Mouse (Mus musculus) intestine, embryonic 14.5 days (tissue): ENCODE measurements at regions not wholly inside any gene's neighbourhood (a gene's known extent, or its start where the extent isn't known, plus 50 kb on each side); places are given as distances from the start of the nearest gene placed in this dataset.

ENCODE experiments used
- ATAC-seq: fragments of 200-750 bp; cut with Nextera tagmentation; replicated peaks from 2 replicates; pipeline ENCODE4 v1.8.0; 2017; ENCODE audit warnings: low read depth, moderate number of reproducible peaks, moderate TSS enrichment, moderate library complexity; ENCODE audit not compliant: low FRiP score, low TSS enrichment
- DNase-seq: peaks from one replicate; pipeline ENCODE4 v3.0.0-alpha.2; 2018; ENCODE audit warnings: low spot score
- H3K27ac ChIP-seq: fragments of 300-500 bp; sonication (generic); 2 replicates; pipeline ENCODE4 v1.5.1; 2014; ENCODE audit warnings: low read depth, mild to moderate bottlenecking, control low read depth
- H3K27me3 ChIP-seq: fragments of 300-500 bp; sonication (generic); replicated peaks from 2 replicates; pipeline ENCODE4 v1.6.1; 2014; ENCODE audit warnings: low read length, control low read depth; ENCODE audit not compliant: control insufficient read depth, insufficient read depth
- H3K36me3 ChIP-seq: fragments of 300-500 bp; sonication (generic); 2 replicates; pipeline ENCODE4 v1.6.1; 2014; ENCODE audit warnings: low read length, control low read depth; ENCODE audit not compliant: control insufficient read depth, insufficient read depth
- H3K4me1 ChIP-seq: fragments of 300-500 bp; sonication (generic); replicated peaks from 2 replicates; pipeline ENCODE4 v1.6.1; 2014; ENCODE audit warnings: low read length, control low read depth, mixed read lengths; ENCODE audit not compliant: control insufficient read depth, insufficient read depth
- H3K4me2 ChIP-seq: fragments of 300-500 bp; sonication (generic); 2 replicates; pipeline ENCODE4 v1.6.1; 2014; ENCODE audit warnings: low read length
- H3K4me3 ChIP-seq: fragments of 300-500 bp; sonication (generic); 2 replicates; pipeline ENCODE4 v1.5.1; 2014; ENCODE audit warnings: low read depth, low read length, control low read depth, mixed read lengths
- H3K9ac ChIP-seq: fragments of 300-500 bp; sonication (generic); 2 replicates; pipeline ENCODE4 v1.6.1; 2014; ENCODE audit warnings: mild to moderate bottlenecking, low read length
- H3K9me3 ChIP-seq: fragments of 300-500 bp; sonication (generic); 2 replicates; pipeline ENCODE4 v1.6.1; 2016; ENCODE audit warnings: low read length, control low read depth; ENCODE audit not compliant: control insufficient read depth
- WGBS: fragments of 180-500 bp; shearing (Covaris S2); extraction: QIAGEN DNeasy Blood & Tissue Kit; methylation state at CpG from one replicate; pipeline ENCODE4 v1.1.7; 2014; 5-methylcytosine and 5-hydroxymethylcytosine counted together

GRCm38 (mm10) chr1:90440638-90441037 lies 162.1 kb upstream of the Cops8 start:
- H3K27me3 ChIP-seq: no peaks in the 10 kb centered on the region
- no peak for DNase-seq
- H3K27ac ChIP-seq: no peak overlapping the region
- WGBS: 23% methylated on average over 1 of the region's 1 CpGs
- H3K4me1 ChIP-seq: peaks cover 12% of the 10 kb centered on the region; the same call in 1 of the 2 replicates
- no peak overlapping the region for H3K4me2 ChIP-seq
- H3K9ac ChIP-seq: no peak overlapping the region
- no peak for ATAC-seq
- H3K4me3 ChIP-seq: no peak overlapping the region
- H3K9me3 ChIP-seq: no peaks in the 10 kb centered on the region
- H3K36me3 ChIP-seq: no peaks in the 10 kb centered on the region

DNA sequence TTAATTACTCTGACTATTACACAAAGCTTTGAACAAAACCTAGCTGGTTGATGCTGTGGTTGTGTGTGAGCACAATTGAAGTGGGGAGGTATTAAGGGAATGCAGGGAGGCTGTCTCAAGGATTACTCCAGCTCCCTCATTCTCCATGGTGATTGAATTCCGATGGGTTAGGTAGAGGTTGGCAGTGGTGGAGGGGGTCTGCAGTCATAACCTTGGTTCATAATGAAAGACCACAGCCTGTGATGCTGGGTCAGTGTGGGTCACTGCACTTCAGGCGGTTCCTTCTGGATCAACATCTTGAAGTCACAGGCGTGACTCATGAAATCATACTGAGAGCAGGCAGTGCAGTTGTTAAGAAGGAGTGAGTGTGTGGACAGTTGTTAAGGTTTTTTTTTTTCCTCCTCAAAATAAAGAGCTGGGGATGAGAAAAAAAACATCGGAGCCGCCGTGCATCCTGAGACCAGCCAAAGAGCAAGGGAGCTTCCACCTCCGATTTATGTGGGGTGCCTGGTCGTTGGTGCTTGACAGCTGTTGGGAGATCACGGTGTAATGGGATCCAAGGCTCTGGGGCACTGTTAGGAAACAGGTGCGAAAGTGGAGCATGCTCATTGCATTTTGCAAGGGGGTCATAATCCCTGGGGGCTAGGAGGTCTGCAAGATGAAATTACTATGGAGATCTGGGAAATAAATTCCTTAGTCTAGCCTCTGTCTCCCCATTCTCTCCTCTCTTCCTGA lies 161.5 kb upstream of the Cops8 start:
- H3K27ac ChIP-seq: no peak overlapping the region
- no peak overlapping the region for H3K9ac ChIP-seq
- 60% methylated on average over 10 of the region's 10 CpGs for WGBS
- no peak overlapping the region for H3K4me3 ChIP-seq
- H3K27me3 ChIP-seq: no peaks in the 10 kb centered on the region
- H3K4me2 ChIP-seq: no peak overlapping the region
- H3K36me3 ChIP-seq: no peaks in the 10 kb centered on the region
- no peaks in the 10 kb centered on the region for H3K9me3 ChIP-seq
- H3K4me1 ChIP-seq: peaks cover 12% of the 10 kb centered on the region; the same call in 1 of the 2 replicates
- ATAC-seq (no peak), DNase-seq (no peak)

GRCm38 (mm10) chr1:90442250-90443240 lies 160.2 kb upstream of the Cops8 start:
- H3K9me3 ChIP-seq: no peaks in the 10 kb centered on the region
- no peaks in the 10 kb centered on the region for H3K36me3 ChIP-seq
- no peak overlapping the region for H3K27ac ChIP-seq
- WGBS: 42% methylated on average over 19 of the region's 19 CpGs
- H3K4me1 ChIP-seq: peaks cover 12% of the 10 kb centered on the region; the same call in 1 of the 2 replicates
- no peaks in the 10 kb centered on the region for H3K27me3 ChIP-seq
- no peak overlapping the region for H3K4me3 ChIP-seq
- DNase-seq: no peak
- H3K9ac ChIP-seq: no peak overlapping the region
- no peak for ATAC-seq
- no peak overlapping the region for H3K4me2 ChIP-seq

DNA sequence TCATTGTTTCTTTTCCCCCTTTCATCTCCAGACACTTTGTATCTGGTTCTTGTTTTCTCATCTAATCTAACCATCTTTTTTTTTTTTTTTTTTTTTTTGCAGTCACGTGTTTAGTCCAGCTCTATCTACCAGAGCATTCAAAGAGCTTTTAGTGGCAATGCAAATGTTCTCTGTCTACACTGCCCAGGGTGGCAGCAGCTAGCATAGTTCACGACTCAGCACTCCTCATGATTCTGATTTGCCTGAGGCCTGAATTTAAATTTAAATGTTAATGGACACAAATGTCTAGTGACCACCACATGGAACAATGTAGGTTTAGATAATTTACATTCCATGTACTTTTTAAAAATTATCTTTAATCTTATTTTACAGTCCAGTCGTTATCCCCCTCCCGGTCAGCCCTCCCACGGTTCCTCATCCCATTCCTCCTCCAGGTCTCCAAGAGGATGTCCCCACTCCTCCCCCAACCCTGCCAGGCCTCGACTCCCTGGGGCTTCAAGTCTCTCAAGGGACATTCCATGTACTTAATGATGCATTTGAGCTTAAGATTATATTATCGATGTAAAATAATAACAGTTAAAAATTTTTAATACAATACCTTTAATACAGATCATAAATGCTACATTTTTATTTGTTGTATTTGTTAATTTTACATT lies 153.1 kb upstream of the Cops8 start:
- Histone ChIP-seq H3K9ac (no peak overlapping the region), H3K4me1 (0 out of 2 replicates have a peak, but pooled peaks cover 4% of the 10 kb centered on the region), H3K4me3 (no peak overlapping the region), H3K9me3 (no peaks in the 10 kb centered on the region), H3K4me2 (no peak overlapping the region), H3K27ac (no peak overlapping the region), H3K27me3 (no peaks in the 10 kb centered on the region), H3K36me3 (no peaks in the 10 kb centered on the region)
- DNase-seq: no peak
- 57% methylated on average over 7 of the region's 7 CpGs for WGBS
- ATAC-seq: no peak

- H3K27ac ChIP-seq: no peak overlapping the region
- WGBS: 52% methylated on average over 6 of the region's 6 CpGs
- DNase-seq: no peak
Measured at GRCm38 (mm10) chr1:90451942-90452557, 150.7 kb upstream of the Cops8 start.

GRCm38 (mm10) chr1:90454263-90454662 lies 148.5 kb upstream of the Cops8 start:
- no peaks in the 10 kb centered on the region for H3K36me3 ChIP-seq
- ATAC-seq (no peak), DNase-seq (no peak)
- H3K4me1 ChIP-seq: 0 out of 2 replicates have a peak, but pooled peaks cover 4% of the 10 kb centered on the region
- H3K27me3 ChIP-seq: no peaks in the 10 kb centered on the region
- H3K4me2 ChIP-seq: no peak overlapping the region
- WGBS: 57% methylated on average over 7 of the region's 7 CpGs
- H3K27ac ChIP-seq: no peak overlapping the region
- no peaks in the 10 kb centered on the region for H3K9me3 ChIP-seq
- H3K9ac ChIP-seq: no peak overlapping the region
- no peak overlapping the region for H3K4me3 ChIP-seq

More at GRCm38 (mm10) chr1:90451942-90452557, 150.7 kb upstream of the Cops8 start:
- H3K4me1 ChIP-seq: 0 out of 2 replicates have a peak, but pooled peaks cover 4% of the 10 kb centered on the region
- no peak for ATAC-seq
- no peaks in the 10 kb centered on the region for H3K36me3 ChIP-seq
- no peaks in the 10 kb centered on the region for H3K27me3 ChIP-seq
- no peak overlapping the region for H3K9ac ChIP-seq
- H3K4me3 ChIP-seq: no peak overlapping the region
- no peak overlapping the region for H3K4me2 ChIP-seq
- H3K9me3 ChIP-seq: no peaks in the 10 kb centered on the region

- Histone ChIP-seq H3K4me3 (no peak overlapping the region), H3K27me3 (no peaks in the 10 kb centered on the region), H3K9me3 (no peaks in the 10 kb centered on the region), H3K9ac (no peak overlapping the region), H3K36me3 (no peaks in the 10 kb centered on the region), H3K4me1 (0 out of 2 replicates have a peak, but pooled peaks cover 4% of the 10 kb centered on the region), H3K27ac (no peak overlapping the region), H3K4me2 (no peak overlapping the region)
- ATAC-seq (no peak), DNase-seq (no peak)
- 28% methylated on average over 9 of the region's 9 CpGs for WGBS
Measured at GRCm38 (mm10) chr1:90457396-90457795, 145.4 kb upstream of the Cops8 start.

DNA sequence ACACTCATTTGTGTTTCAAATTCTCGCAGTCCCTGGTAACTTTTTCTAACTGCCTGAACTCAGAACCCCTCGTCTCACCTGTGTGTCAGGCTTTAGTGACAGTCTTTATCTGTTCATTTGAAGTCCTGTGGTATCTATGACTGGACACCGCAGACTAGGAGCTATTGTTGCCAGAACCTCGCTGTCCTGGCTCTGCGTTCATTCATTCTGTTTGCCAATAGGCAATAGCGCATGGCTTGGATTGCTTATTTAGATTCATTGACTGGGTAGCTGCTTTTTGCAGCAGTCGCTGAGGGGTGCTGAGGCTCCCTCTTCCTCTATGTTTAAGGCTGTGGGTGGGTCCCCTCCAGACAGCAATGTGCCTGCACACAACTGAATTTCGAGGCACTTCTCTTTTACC lies 144.6 kb upstream of the Cops8 start:
- no peak overlapping the region for H3K27ac ChIP-seq

More for the DNA sequence above, 144.6 kb upstream of the Cops8 start:
- H3K9ac ChIP-seq: no peak overlapping the region
- WGBS: 79% methylated on average over 8 of the region's 8 CpGs
- no peaks in the 10 kb centered on the region for H3K36me3 ChIP-seq
- H3K27me3 ChIP-seq: no peaks in the 10 kb centered on the region
- ATAC-seq (no peak), DNase-seq (no peak)
- no peaks in the 10 kb centered on the region for H3K9me3 ChIP-seq
- H3K4me3 ChIP-seq: no peak overlapping the region
- 0 out of 2 replicates have a peak, but pooled peaks cover 4% of the 10 kb centered on the region for H3K4me1 ChIP-seq
- H3K4me2 ChIP-seq: no peak overlapping the region
